Mouse (Mus musculus) lung, postnatal 4 days (tissue): ENCODE measurements around the gene Slc22a1.
"Not testable (repeated sequence)": the region's sequence is repeated elsewhere in the genome, so short reads cannot be mapped to it uniquely, and the experiment has no call there.

Source experiments
- DNase-seq, 2 experiments: peaks; one replicate each; pipeline ENCODE4 v3.0.0; 2021

Gene Slc22a1

GRCm38 (mm10) chr17:12684412-12684811, 8.8 kb upstream of the Slc22a1 start:
- DNase-seq, result no peak

DNA sequence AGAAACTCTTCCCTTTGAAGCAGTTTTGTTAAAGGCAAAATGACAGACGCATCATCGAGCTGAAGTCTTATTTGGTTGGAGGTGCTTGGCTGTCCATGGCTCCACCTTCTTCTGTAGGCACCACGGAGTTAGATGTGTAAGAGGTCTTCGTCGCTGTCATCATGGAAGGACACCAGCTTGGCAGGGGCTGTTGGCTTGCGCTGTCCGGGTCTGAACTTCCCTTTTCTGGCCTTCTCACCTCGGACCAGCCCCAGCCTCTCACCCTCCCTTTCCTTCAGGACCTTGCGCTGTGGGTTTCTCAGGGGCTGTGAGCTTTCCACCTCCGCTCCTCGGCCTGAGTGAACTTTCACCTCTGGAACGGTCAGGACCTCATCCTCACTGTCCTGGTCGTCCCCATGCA, 8.0 kb upstream of the Slc22a1 start:
- DNase-seq, result no peak

DNA sequence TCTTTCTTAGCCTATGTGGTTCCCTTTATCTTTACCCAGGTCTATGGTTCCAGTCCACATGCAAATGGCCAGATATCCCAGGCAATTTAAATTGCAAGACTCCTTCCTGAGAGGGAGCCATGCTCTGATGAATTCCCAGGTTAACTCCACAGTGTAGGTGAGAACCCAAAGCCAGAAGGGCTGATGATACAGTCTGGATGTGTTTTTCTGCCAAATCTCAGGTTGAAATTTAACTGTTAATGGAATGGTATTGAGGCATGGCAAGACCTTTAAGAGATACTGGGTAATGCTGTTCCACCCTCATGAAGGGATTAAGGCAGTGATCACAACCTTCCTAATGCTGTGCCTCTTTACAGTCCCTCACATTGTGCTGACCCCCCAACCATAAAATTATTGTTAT, 2.6 kb upstream of the Slc22a1 start:
- DNase-seq, result no peak

- no peak for DNase-seq
Measured at GRCm38 (mm10) chr17:12677139-12677538, 1.5 kb upstream of the Slc22a1 start.

DNA sequence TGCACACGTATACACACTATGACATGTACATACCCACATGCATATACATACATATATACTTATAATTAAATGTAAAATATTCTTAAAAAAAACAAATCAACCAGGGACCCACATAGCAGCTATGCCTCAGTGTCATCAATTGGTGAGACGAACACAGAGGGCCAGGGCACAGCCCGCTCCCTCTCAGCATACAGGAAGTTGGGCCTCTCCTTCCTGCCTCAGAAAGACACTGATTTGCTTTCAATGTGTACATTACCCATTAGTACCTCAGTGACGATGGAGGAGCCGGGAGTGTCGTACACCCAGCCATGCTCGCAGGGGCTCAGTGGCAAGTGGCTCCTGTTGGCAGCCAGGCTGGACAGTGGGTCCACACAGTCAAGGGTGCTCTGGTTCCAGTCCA, 649 bp downstream of the Slc22a1 start:
- DNase-seq, result not testable (repeated sequence)

GRCm38 (mm10) chr17:12673871-12674270, 1.8 kb downstream of the Slc22a1 start:
- no peak for DNase-seq

DNA sequence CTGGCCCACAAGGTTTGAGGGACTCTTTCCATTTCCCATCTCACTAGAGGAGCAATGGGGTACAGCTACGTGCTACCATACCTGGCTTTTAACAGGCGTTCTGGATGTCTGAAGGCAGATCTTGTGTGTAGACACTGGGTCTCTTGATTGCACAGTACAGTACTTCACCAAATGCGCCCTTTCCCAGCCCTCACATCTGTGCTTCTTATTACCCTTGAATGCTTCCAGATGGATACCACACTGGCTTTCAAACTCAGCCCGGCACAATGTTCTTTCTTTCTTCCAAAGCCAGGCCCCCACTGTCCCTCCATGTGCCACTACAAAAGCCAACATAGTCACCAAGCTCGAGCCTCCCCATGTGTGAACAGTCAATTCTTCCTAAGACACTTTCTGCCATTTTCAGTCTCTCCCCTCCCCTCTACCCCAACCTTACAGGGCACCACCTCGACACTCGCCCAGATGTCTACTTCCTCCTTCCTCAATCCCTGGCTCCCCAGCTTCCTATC, 3.3 kb downstream of the Slc22a1 start:
- DNase-seq, result no peak

- DNase-seq, result no peak
Measured at GRCm38 (mm10) chr17:12671029-12671605, 4.5 kb downstream of the Slc22a1 start.

DNA sequence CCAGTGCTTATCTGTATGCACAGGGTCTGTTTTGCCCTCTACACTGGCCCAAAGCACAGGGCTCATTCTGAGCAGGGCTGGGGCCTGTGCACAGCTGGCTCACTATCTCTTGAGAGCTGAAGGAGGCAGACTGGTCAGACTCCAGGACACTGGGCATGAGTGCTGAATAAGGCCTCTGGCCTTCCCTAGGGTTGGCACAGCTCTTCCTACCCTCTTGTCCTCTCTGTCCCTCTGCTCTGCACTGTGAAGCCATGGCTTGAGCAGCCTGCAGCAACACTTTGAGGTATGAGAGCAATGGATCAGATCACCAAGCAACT, 6.3 kb downstream of the Slc22a1 start:
- DNase-seq, result no peak

GRCm38 (mm10) chr17:12668478-12669362, 6.9 kb downstream of the Slc22a1 start:
- DNase-seq, result no peak

GRCm38 (mm10) chr17:12664156-12664555, 11.5 kb downstream of the Slc22a1 start:
- DNase-seq, result no peak

DNA sequence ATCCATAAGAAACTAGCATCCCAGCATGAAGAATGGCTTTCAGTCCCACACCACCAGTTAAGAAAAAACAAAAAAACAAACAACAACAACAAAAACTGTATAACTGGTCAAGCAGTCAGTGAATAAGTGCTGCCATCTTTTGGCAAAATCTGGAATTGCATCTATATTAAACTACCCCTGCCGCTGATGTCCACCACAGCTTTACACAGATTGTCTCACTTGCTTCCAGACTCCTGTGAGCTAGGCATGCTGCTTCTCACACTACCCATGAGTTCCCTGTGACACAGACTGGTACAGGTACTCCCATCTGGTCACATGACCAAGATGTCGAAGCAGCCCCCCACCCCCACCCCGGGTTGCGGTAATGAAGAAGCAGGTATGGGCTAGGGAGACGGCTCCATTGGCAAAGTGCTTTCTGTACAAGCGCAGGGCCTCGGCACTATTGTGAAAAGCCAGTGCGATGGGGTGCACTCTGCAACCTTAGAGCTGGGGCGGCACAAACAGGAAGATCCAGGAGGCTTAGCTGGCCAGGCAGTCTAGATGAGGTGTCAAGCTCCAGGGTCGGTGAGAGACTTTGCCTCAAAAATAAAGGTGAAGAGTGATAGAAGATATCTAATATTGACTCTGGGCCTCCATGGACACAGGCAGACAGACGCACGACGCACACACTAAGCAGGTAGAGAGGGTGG, 14.9 kb downstream of the Slc22a1 start:
- peak in 1 of 2 experiments; percentile 20 for DNase-seq

DNA sequence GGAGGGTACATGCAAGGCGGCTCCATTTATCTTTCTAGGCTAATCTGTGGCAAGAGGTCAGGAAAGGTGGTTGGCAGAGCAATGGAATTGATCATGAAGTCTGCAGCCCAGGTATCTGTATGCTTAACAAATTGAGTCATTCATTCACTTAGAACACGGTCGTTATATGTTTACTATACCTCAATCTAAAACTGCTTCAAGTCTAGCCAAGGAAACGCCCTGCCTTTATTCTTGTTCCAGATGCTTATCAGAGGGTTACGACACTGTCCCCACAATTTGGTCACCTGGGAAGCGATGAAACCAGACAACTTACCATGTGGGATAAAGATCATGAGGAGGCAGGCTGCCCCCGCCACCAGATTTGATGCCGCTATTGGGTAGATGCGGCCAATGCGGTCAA, 16.4 kb downstream of the Slc22a1 start:
- DNase-seq, result no peak

GRCm38 (mm10) chr17:12658784-12659183, 16.8 kb downstream of the Slc22a1 start:
- DNase-seq, result no peak

DNA sequence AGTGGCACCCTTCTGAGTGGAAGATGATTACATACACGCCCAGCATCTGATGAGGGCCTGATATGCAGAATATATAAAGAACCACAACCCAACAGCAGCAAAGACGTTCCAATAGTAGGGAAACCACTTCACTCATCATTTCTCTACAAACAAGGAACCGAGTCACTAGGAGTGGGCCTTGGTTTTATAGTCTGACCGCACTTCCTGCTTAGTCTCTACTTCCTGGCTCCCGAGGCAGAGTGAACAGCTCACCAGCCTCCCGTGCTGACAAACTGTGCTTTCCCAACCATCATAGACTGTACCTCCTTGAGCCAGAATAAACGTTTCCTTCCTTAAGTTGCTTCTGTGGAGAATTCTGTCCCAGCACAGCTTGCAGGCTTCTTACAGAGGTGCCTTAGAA, 19.8 kb downstream of the Slc22a1 start:
- no peak for DNase-seq

GRCm38 (mm10) chr17:12654061-12654460, 21.6 kb downstream of the Slc22a1 start:
- no peak for DNase-seq

DNA sequence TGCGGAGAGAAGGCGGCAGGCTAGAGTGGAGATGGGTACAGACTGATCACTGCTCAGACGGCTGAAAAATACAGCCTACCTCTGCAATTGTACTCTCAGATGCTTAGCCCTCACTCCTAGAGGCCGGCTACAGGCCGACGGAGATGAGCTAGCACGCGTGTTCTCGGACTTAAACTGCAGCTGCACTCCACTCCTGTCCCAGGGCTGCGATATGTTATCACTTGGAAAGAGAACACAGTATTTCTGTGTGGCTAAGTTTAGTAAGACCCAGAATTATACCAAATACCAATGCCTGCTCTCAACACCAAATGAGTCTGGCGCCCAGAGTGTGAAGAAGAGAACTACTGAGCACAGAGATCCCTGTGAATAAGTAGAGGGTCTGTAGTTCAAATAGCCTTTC, 23.0 kb downstream of the Slc22a1 start:
- DNase-seq, result no peak

GRCm38 (mm10) chr17:12645461-12645860, 30.2 kb downstream of the Slc22a1 start:
- DNase-seq, result peak; percentile 14 to 45

DNA sequence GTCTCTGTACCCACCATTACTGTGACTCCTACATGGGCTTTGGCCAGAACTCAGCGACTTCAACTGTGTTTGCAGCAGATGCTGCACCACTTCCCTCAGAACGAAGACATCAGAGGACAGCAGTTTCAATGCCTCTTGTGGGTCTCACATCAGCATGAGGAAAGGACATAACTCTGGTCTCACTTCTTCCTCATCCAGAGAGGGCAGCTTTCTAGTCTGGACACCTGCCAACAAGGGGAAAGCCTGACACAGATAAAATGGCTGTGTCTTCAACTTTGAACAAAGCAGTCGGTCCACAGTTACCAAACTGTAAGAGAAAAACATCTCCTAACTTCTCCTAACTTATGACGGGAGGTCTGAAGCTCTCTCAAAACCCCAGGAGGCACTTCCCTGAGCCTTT, 34.5 kb downstream of the Slc22a1 start:
- no peak for DNase-seq

GRCm38 (mm10) chr17:12639585-12639984, 36.0 kb downstream of the Slc22a1 start:
- no peak for DNase-seq

DNA sequence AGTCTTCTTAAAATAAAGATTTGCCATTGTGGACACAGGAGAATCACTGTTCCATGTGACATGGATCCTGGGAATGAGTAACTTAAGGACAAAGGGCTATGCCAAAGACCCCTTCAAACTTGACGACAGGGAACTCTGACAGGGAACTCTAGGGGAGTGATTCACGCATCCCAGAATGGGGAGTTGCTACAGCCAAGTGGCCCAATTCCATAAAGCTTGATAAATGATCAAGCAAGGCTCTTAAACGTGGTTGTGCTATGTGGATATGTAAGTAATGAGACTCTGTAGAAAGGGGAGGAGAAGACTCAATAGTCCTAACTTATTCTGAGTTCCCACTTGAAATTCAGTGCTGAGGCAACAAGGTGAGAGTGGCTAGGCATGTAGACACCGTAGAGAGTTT, 40.8 kb downstream of the Slc22a1 start:
- DNase-seq, result no peak

DNA sequence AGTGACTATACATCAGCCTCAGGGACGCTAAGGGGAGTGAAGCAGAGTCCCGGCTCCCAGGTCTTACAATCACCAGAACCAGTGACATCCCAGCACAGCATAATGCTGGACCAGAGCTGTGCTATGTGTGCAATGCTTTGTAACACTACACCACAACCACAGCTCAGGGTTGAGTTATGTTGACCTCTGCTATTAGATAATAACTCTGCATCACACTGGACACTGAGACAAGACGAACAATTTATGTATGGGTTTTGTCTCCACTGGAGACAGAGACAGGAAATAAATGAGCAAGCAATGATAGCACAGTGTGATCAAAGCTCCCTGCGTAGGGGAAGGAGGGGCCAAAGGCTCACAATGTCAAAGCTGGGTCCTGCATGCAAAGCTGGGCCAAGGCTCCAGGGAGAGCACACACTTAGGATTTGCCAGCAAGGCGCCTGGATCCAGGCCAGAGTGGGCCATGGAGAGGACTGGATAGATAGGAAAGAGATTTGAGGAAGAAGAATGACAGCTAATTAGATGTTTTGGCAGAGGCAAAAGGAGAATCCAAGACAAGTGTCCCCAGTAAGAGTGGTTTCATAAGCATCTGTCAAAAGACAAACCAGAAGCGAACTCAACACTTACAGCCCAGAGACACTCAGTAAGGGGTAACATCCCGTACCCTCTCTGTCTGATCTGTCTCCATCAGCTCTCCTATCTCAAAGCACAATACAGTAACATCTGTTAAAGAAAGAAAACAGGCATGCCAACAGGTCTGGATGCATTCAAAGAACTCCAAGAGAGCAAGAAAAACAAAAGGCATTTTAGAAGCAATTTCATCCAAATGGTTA, 43.6 kb downstream of the Slc22a1 start:
- DNase-seq, result peak; percentile 70 to 92
